Mouse (Mus musculus) neural tube, embryonic 12.5 days (tissue): ENCODE measurements around the gene Cct2. TPM values are rescaled to one million over a fixed set of nuclear protein-coding genes. Genes with fewer than 3 reads are reported as not detected.

ENCODE experiments used
- ATAC-seq: fragments of 200-750 bp; cut with Nextera tagmentation; 2 replicates; pipeline ENCODE4 v1.8.0; 2017; ENCODE audit warnings: low read depth, mild to moderate bottlenecking, moderate TSS enrichment, moderate library complexity; ENCODE audit not compliant: low FRiP score
- H3K27ac ChIP-seq: fragments of 300-500 bp; sonication (generic); 2 replicates; pipeline ENCODE4 v1.5.1; 2016
- H3K27me3 ChIP-seq: fragments of 300-500 bp; sonication (generic); replicated peaks from 2 replicates; pipeline ENCODE4 v1.6.1; 2016; ENCODE audit warnings: mild to moderate bottlenecking
- H3K36me3 ChIP-seq: fragments of 300-500 bp; sonication (generic); 2 replicates; pipeline ENCODE4 v1.6.1; 2016; ENCODE audit warnings: mild to moderate bottlenecking
- H3K4me1 ChIP-seq: fragments of 300-500 bp; sonication (generic); 2 replicates; pipeline ENCODE4 v1.6.1; 2016
- H3K4me2 ChIP-seq: fragments of 300-500 bp; sonication (generic); replicated peaks from 2 replicates; pipeline ENCODE4 v1.6.1; 2016; ENCODE audit warnings: mild to moderate bottlenecking
- H3K4me3 ChIP-seq: fragments of 300-500 bp; sonication (generic); 2 replicates; pipeline ENCODE4 v1.5.1; 2016
- H3K9ac ChIP-seq: fragments of 300-500 bp; sonication (generic); 2 replicates; pipeline ENCODE4 v1.6.1; 2016; ENCODE audit warnings: mild to moderate bottlenecking
- H3K9me3 ChIP-seq: fragments of 300-500 bp; sonication (generic); 2 replicates; pipeline ENCODE4 v1.6.1; 2016; ENCODE audit warnings: mild to moderate bottlenecking
- WGBS: fragments of 180-500 bp; shearing (Covaris S2); methylation state at CpG from one replicate; pipeline ENCODE4 v1.1.7; 2016; 5-methylcytosine and 5-hydroxymethylcytosine counted together
- polyA plus RNA-seq: library from polyadenylated mRNA; unstranded; fragments of >200 nt; fragmentation: Nextera tagmentation; extraction: Ambion mirVana; gene quantifications from 2 replicates; pipeline ENCODE4 v1.2.1, GENCODE M21; 2016

Gene Cct2
- polyA plus RNA-seq, 1 experiment from 2014 or later, result 280 TPM

DNA sequence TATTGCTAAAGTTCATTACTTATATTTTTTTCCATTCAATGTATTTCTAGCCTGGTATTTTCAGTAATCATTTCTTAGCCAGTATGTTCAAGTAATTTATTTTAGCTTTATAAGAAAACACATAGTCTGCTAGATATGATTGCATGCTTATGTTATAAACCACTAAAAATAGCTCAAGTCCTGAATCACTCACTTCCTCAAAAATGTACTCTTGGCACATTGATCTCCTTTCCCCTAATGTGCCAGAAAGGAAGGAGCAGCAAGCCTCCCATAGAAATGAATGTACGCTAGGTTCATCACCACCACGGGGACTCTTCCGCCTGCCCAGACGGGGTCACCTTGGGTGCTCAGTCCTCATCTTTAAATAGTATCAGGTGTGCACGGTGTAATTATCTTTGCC, 49.0 kb downstream of the Cct2 start:
- H3K36me3 ChIP-seq, result no peaks in the 10 kb centered on the region
- H3K9me3 ChIP-seq, result no peaks in the 10 kb centered on the region
- no peak overlapping the region for H3K9ac ChIP-seq
- no peaks in the 10 kb centered on the region for H3K27me3 ChIP-seq
- H3K27ac ChIP-seq, result no peak overlapping the region
- H3K4me3 ChIP-seq, result no peak overlapping the region
- peaks cover 4% of the 10 kb centered on the region; the same call in 1 of the 2 replicates for H3K4me1 ChIP-seq
- no peak overlapping the region for H3K4me2 ChIP-seq
- WGBS, result 85% methylated on average over 5 of the region's 5 CpGs
- no peak for ATAC-seq

DNA sequence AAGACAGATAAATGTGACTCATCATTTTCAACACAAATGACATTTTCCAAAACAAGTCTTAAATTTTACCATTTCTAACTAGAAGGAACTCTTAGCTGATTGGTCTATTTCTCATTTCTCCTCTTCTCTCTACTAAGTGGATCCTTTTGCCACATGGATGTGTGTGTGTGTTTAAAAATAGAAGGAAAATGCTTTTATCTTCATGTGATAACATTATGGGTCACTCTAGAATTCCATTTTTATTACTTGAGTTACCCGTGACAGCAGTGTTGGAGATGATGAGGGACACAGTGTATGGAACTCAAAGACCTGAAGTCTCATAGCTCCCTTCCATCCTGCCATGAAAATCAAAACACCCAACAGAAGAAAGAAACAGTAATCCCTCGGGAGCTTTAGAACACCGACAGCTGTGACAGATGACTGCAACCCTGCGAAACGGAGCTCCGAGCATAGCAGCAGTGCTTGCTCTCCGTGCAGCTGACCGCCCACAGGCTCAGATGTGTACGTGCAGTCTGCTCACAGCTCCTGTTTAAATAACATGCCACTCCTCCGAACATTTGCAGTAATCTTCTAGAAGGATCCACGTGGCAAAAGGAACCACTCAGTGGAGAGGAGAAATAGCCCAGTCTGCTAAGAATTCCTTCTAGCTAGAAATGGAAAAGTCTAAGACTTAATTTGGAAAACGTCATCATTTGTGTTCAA, 49.8 kb downstream of the Cct2 start:
- Histone ChIP-seq H3K27ac (no peak overlapping the region), H3K4me2 (no peak overlapping the region), H3K36me3 (no peaks in the 10 kb centered on the region), H3K4me1 (peaks cover 3% of the 10 kb centered on the region; the same call in 1 of the 2 replicates), H3K9me3 (no peaks in the 10 kb centered on the region), H3K4me3 (no peak overlapping the region), H3K27me3 (no peaks in the 10 kb centered on the region), H3K9ac (no peak overlapping the region)
- WGBS, result 28% methylated on average over 12 of the region's 12 CpGs
- peak; percentile 92 for ATAC-seq

DNA sequence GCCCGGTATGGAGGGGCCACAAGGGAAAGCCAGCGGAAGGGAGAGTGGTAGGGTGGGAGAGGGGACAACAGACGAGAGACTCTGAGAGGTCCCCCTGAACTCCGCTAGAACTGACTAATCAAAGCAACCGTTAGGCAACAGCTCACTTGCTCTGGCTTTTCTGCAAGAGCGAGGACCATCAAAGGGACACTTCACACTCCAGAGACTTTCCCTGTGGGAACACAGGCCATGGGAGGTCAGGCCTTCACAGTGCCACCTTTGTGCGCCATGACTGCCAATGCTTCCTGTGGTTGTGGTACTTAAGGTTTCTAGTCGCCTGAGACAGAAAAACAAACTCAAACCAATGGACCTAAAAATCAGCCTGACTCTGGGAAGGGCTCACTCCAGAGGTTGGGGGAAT, 52.6 kb downstream of the Cct2 start:
- H3K4me3 ChIP-seq, result no peak overlapping the region
- no peaks in the 10 kb centered on the region for H3K9me3 ChIP-seq
- H3K27ac ChIP-seq, result no peak overlapping the region
- H3K36me3 ChIP-seq, result no peaks in the 10 kb centered on the region
- H3K9ac ChIP-seq, result no peak overlapping the region
- 60% methylated on average over 8 of the region's 8 CpGs for WGBS
- no peaks in the 10 kb centered on the region for H3K27me3 ChIP-seq
- no peak overlapping the region for H3K4me2 ChIP-seq
- no peaks in the 10 kb centered on the region for H3K4me1 ChIP-seq
- no peak for ATAC-seq

DNA sequence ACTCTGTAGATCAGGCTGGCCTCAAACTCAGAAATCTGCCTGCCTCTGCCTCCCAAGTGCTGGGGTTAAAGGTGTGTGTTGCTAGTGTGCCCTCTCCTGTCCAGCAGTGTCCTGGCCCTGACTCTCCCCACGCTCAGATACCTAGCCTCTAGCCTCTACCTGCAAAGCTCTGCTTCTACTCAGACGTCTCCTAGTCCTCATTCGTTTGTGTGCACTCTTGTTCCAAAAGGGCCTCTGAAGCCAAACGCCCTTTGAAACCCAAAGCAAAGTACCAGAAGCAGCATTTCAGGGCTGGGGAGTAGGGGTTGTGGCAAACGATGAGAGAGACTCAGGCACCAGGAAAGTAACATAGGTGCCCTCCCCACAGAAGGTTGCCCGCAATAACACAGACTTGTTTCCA, 53.9 kb downstream of the Cct2 start:
- Histone ChIP-seq H3K9me3 (no peaks in the 10 kb centered on the region), H3K4me1 (0 out of 2 replicates have a peak, but pooled peaks cover 1% of the 10 kb centered on the region), H3K27me3 (no peaks in the 10 kb centered on the region), H3K36me3 (no peaks in the 10 kb centered on the region), H3K27ac (no peak overlapping the region), H3K4me2 (no peak overlapping the region), H3K9ac (no peak overlapping the region), H3K4me3 (no peak overlapping the region)
- no peak for ATAC-seq
- WGBS, result 85% methylated on average over 6 of the region's 6 CpGs

DNA sequence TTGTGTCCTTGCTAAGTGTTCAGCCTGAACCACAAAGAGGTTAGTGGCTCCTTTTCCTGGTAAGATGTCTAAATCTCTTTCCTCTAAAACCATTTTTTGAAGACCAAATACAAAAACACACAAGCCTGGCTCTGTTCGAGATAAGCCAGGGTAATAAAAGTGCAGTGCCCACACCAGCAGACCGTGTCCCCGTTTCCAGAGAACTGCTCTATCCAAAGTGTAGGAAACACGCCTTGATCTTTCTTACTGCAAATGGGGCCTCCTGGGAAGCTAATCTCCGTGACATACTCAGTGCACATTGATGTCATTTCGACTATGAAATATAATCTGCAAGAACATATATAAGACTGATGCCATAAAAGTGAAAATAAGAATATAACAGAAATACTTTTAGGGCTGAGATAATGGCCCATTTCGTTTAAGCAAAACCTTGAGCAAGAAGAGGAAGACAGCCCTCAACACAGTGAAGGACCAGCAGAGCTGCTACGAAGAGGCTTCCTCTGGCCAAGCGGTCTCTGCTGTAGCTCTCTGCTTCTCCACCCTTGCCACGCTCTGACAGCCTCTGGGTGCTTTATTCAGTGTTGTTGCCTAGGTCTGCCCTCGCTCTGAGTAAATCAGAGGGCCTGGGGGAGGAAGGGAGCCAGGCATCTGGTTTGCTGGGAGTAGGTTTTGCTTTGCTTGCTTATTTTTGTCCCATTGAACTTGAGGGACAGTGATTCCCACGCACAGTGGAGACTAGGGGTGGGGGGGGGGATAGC, 57.7 kb downstream of the Cct2 start:
- H3K4me2 ChIP-seq, result no peak overlapping the region
- no peak overlapping the region for H3K9ac ChIP-seq
- no peak overlapping the region for H3K4me3 ChIP-seq
- 71% methylated on average over 12 of the region's 12 CpGs for WGBS
- no peaks in the 10 kb centered on the region for H3K36me3 ChIP-seq
- H3K4me1 ChIP-seq, result 0 out of 2 replicates have a peak, but pooled peaks cover 3% of the 10 kb centered on the region
- no peaks in the 10 kb centered on the region for H3K9me3 ChIP-seq
- no peak for ATAC-seq
- H3K27me3 ChIP-seq, result no peaks in the 10 kb centered on the region
- H3K27ac ChIP-seq, result no peak overlapping the region

DNA sequence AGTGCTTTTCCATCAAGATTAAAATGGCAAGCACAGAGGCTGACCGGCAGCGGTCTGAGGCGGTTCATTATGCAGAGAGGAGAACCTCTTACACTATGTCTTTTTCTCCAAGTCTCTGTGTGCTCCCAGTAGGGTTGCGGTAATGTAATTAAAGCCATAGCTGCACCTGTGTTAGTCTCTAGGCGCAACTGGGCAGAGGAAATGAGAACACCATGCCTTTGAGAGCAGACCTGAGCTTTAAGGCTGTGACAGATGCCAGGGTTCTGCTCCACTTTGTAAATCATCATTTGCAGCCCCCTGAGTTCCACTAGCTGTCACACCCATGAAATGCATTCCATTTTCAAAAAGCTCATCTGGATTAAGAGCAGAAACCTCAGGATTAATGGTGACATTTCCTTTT, 58.9 kb downstream of the Cct2 start:
- H3K27me3 ChIP-seq, result no peaks in the 10 kb centered on the region
- H3K4me1 ChIP-seq, result 0 out of 2 replicates have a peak, but pooled peaks cover 3% of the 10 kb centered on the region
- ATAC-seq, result no peak
- WGBS, result 74% methylated on average over 5 of the region's 5 CpGs
- no peaks in the 10 kb centered on the region for H3K36me3 ChIP-seq
- no peak overlapping the region for H3K4me3 ChIP-seq
- H3K9me3 ChIP-seq, result no peaks in the 10 kb centered on the region
- H3K4me2 ChIP-seq, result no peak overlapping the region
- no peak overlapping the region for H3K9ac ChIP-seq
- H3K27ac ChIP-seq, result no peak overlapping the region

Other genes starting within 250 kb of the Cct2 start
- gene Myrfl, start 166.9 kb downstream of the Cct2 start, polyA plus RNA-seq, result 0.28 and 0.65 TPM in 2 replicates
- gene Rab3ip, start 113.0 kb downstream of the Cct2 start, polyA plus RNA-seq, result 47.1 and 47.9 TPM in 2 replicates
- gene Gm10271, start 91.2 kb downstream of the Cct2 start, polyA plus RNA-seq, result not detected in 2 replicates
- gene Best3, start 77.5 kb downstream of the Cct2 start, polyA plus RNA-seq, result 0.09 and 0.28 TPM in 2 replicates
- gene Lrrc10, start 18.5 kb downstream of the Cct2 start, polyA plus RNA-seq, result 0.14 TPM in 1 of 2 replicates, not detected in the other
- gene Frs2, start 84.7 kb upstream of the Cct2 start, polyA plus RNA-seq, result 23.1 and 26.3 TPM in 2 replicates
- gene Yeats4, start 160.7 kb upstream of the Cct2 start, polyA plus RNA-seq, result 125 and 131 TPM in 2 replicates
- not detected in 2 replicates for gene 9530003J23Rik, start 174.9 kb upstream of the Cct2 start, polyA plus RNA-seq
- 16.2 and 16.7 TPM in 2 replicates for gene Lyz2, start 218.5 kb upstream of the Cct2 start, polyA plus RNA-seq
- gene Lyz1, start 229.1 kb upstream of the Cct2 start, polyA plus RNA-seq, result not detected in 2 replicates